In genomic region chr13:73626410-73626744, GRCm38 (mm10) we compare ENCODE assay signal across 8 mouse cellular contexts. TPM values are rescaled to one million over a fixed set of nuclear protein-coding genes. Genes with fewer than 3 reads are reported as not detected.
DNase-seq lines count a peak whose midpoint lies in the region; ATAC-seq and TF ChIP-seq lines count a peak whose summit lies in the region.

No protein-coding gene starts in this region.

- H3K4me1 ChIP-seq in kidney, postnatal 0 days (replicated peaks; ENCODE audit: insufficient read depth, low read length) = peaks cover 7% of the 10 kb centered on the region
- no peaks in the 10 kb centered on the region; the same call in 1 of the 2 replicates for H3K4me1 ChIP-seq in embryonic facial prominence, embryonic 11.5 days (ENCODE audit: control insufficient read depth, insufficient read depth, low read length)
- H3K4me1 ChIP-seq in intestine, embryonic 15.5 days (replicated peaks) = peaks cover 11% of the 10 kb centered on the region

- intact Hi-C loops in gastrocnemius, postnatal 14 days (cut with DNase I; ENCODE audit: low total_unique reads) = no loop called here

- H3K4me2 ChIP-seq in kidney, postnatal 0 days (ENCODE audit: low read length) = peak overlapping the region; percentile 79
- H3K4me2 ChIP-seq in embryonic facial prominence, embryonic 11.5 days (ENCODE audit: low read depth, low read length) = peak overlapping the region; percentile 92
- H3K4me2 ChIP-seq in intestine, embryonic 15.5 days (replicated peaks) = peak overlapping the region; percentile 97
- H3K4me2 ChIP-seq in myocyte (ENCODE audit: low read depth) = peak overlapping the region; percentile 42

- H3ac ChIP-seq in myocyte (ENCODE audit: control insufficient read depth, insufficient read length) = no peak overlapping the region

- TF ChIP-seq POLR2A in myocyte (IDR thresholded peaks at IDR 0.05; ENCODE audit: insufficient read length, low read depth) = no peak

- H3K36me3 ChIP-seq in kidney, postnatal 0 days (ENCODE audit: insufficient read depth, low read length) = 0 out of 2 replicates have a peak, but pooled peaks cover under 1% of the 10 kb centered on the region
- H3K36me3 ChIP-seq in embryonic facial prominence, embryonic 11.5 days (replicated peaks; ENCODE audit: control insufficient read depth, insufficient read depth, low read depth, low read length) = no peaks in the 10 kb centered on the region; the same call in 1 of the 2 replicates
- H3K36me3 ChIP-seq in intestine, embryonic 15.5 days = no peaks in the 10 kb centered on the region
- H3K36me3 ChIP-seq in myocyte (ENCODE audit: control insufficient read depth, insufficient read depth) = no peaks in the 10 kb centered on the region

- no peak for TF ChIP-seq CTCF in kidney, postnatal 0 days (IDR thresholded peaks at IDR 0.05; ENCODE audit: low read depth)

- 53% methylated on average over 6 of the region's 6 CpGs for WGBS in kidney, postnatal 0 days
- WGBS in embryonic facial prominence, embryonic 11.5 days = 42% methylated on average over 6 of the region's 6 CpGs
- 52% methylated on average over 6 of the region's 6 CpGs for WGBS in intestine, embryonic 15.5 days

- no peak overlapping the region for H3K27ac ChIP-seq in kidney, postnatal 0 days
- no peak overlapping the region for H3K27ac ChIP-seq in embryonic facial prominence, embryonic 11.5 days (replicated peaks; ENCODE audit: low read depth, low read length)
- H3K27ac ChIP-seq in intestine, embryonic 15.5 days = no peak overlapping the region

- H3K27me3 ChIP-seq in kidney, postnatal 0 days (ENCODE audit: insufficient read depth, low read length) = no peaks in the 10 kb centered on the region
- no peaks in the 10 kb centered on the region for H3K27me3 ChIP-seq in embryonic facial prominence, embryonic 11.5 days (ENCODE audit: control insufficient read depth, insufficient read depth, low read length)
- no peaks in the 10 kb centered on the region for H3K27me3 ChIP-seq in intestine, embryonic 15.5 days (replicated peaks)
- no peaks in the 10 kb centered on the region for H3K27me3 ChIP-seq in myocyte (ENCODE audit: control insufficient read depth, insufficient read depth, insufficient read length)

- H3K79me2 ChIP-seq in myocyte (ENCODE audit: control insufficient read depth, insufficient read depth) = no peaks in the 10 kb centered on the region

- ATAC-seq in kidney, postnatal 0 days (replicated peaks; ENCODE audit: low FRiP score, low read depth) = no peak
- peak; percentile 46; the same call in 1 of the 2 replicates for ATAC-seq in embryonic facial prominence, embryonic 11.5 days (replicated peaks; ENCODE audit: insufficient number of reproducible peaks, low FRiP score, low TSS enrichment, low read depth)
- no peak for ATAC-seq in intestine, embryonic 15.5 days

- H3K4me3 ChIP-seq in kidney, postnatal 0 days (replicated peaks; ENCODE audit: low read depth, low read length) = peak overlapping the region; percentile 53; the same call in 1 of the 2 replicates
- peak overlapping the region; percentile 59 for H3K4me3 ChIP-seq in embryonic facial prominence, embryonic 11.5 days (ENCODE audit: low read depth, low read length)
- H3K4me3 ChIP-seq in intestine, embryonic 15.5 days (replicated peaks) = peak overlapping the region; percentile 62
- H3K4me3 ChIP-seq in myocyte = no peak overlapping the region

- H3K9me3 ChIP-seq in kidney, postnatal 0 days (replicated peaks; ENCODE audit: low read length) = no peaks in the 10 kb centered on the region
- no peaks in the 10 kb centered on the region for H3K9me3 ChIP-seq in embryonic facial prominence, embryonic 11.5 days (replicated peaks; ENCODE audit: control insufficient read depth, low read length)
- no peaks in the 10 kb centered on the region for H3K9me3 ChIP-seq in intestine, embryonic 15.5 days

- no peak overlapping the region for H3K9ac ChIP-seq in kidney, postnatal 0 days (ENCODE audit: low read depth, low read length)
- H3K9ac ChIP-seq in embryonic facial prominence, embryonic 11.5 days (replicated peaks; ENCODE audit: low read length) = peak overlapping the region; percentile 85
- H3K9ac ChIP-seq in intestine, embryonic 15.5 days = no peak overlapping the region; the same call in 1 of the 2 replicates

- no peak for DNase-seq in kidney, postnatal 0 days (ENCODE audit: low spot score)
- no peak for DNase-seq in kidney, adult 11 months
- no peak for DNase-seq in embryonic facial prominence, embryonic 11.5 days (ENCODE audit: low spot score)
- no peak for DNase-seq in gastrocnemius, postnatal 14 days
- DNase-seq in layer of hippocampus, adult 11-12 months (ENCODE audit: low spot score) = no peak
- no peak for DNase-seq in left cerebral cortex, adult 18-20 months (ENCODE audit: low spot score in 2 of 2)

TF ChIP-seq in myocyte, 11 proteins besides CTCF, POLR2A, EP300 and RAD21:
- TF ChIP-seq REST (IDR thresholded peaks at IDR 0.05; ENCODE audit: insufficient read depth, insufficient read length) (no peak), CEBPB (IDR thresholded peaks at IDR 0.05; ENCODE audit: insufficient read depth, poor library complexity, severe bottlenecking) (no peak), TCF3 (IDR thresholded peaks at IDR 0.05; ENCODE audit: insufficient read length, low read depth) (no peak), MYOG (IDR thresholded peaks at IDR 0.05; ENCODE audit: control insufficient read depth in 1 of 3, insufficient read depth in 1 of 3, insufficient read length in 2 of 3, low read depth in 2 of 3) (no peak), E2F4 (IDR thresholded peaks at IDR 0.05; ENCODE audit: insufficient read depth) (no peak), SRF (IDR thresholded peaks at IDR 0.05; ENCODE audit: control insufficient read depth, insufficient read length, low read depth) (no peak), MAX (IDR thresholded peaks at IDR 0.05; ENCODE audit: low read depth) (no peak), USF1 (IDR thresholded peaks at IDR 0.05; ENCODE audit: low read depth) (no peak), MYOD1 (IDR thresholded peaks at IDR 0.05; ENCODE audit: control insufficient read depth in 1 of 3, insufficient read length in 2 of 3, low read depth in 2 of 3) (no peak), TCF12 (IDR thresholded peaks at IDR 0.05; ENCODE audit: insufficient read depth, poor library complexity, severe bottlenecking) (no peak), POLR2AphosphoS2 (IDR thresholded peaks at IDR 0.05; ENCODE audit: insufficient read length, low read depth) (no peak)

RNA-seq across cellular contexts. Expression of gene Tert, which starts 0.3 kb away (rescaled TPM):
- 2.5 and 2.6 TPM in 2 replicates for polyA plus RNA-seq in kidney, postnatal 0 days (2015; fragmentation: Nextera tagmentation; extraction: Ambion mirVana)
- polyA plus RNA-seq in embryonic facial prominence, embryonic 11.5 days (2014; fragmentation: Nextera tagmentation; extraction: Ambion mirVana) = 3.3 and 3.8 TPM in 2 replicates
- polyA plus RNA-seq in intestine, embryonic 15.5 days (2015; fragmentation: Nextera tagmentation; extraction: Ambion mirVana) = 5.1 and 5.7 TPM in 2 replicates
- 0.13 TPM for polyA plus RNA-seq in myocyte (2012; fragmentation: generic; extraction: Trizol)
- under 1 TPM; 0.14 to 0.18 TPM for total RNA-seq in gastrocnemius, postnatal 14 days (2021)
- 1 to 10 TPM; 2.6 to 3.0 TPM for total RNA-seq in left cerebral cortex, adult 18-20 months (2021)

RNA-seq across cellular contexts. Expression of gene Clptm1l, which starts 22.6 kb away (rescaled TPM):
- polyA plus RNA-seq in kidney, postnatal 0 days (2015; fragmentation: Nextera tagmentation; extraction: Ambion mirVana) = 123 and 129 TPM in 2 replicates
- polyA plus RNA-seq in embryonic facial prominence, embryonic 11.5 days (2014; fragmentation: Nextera tagmentation; extraction: Ambion mirVana) = 110 and 124 TPM in 2 replicates
- polyA plus RNA-seq in intestine, embryonic 15.5 days (2015; fragmentation: Nextera tagmentation; extraction: Ambion mirVana) = 137 and 164 TPM in 2 replicates
- polyA plus RNA-seq in myocyte (2012; fragmentation: generic; extraction: Trizol) = 147 TPM
- 10 to 100 TPM; 39.5 to 50.3 TPM for total RNA-seq in gastrocnemius, postnatal 14 days (2021)
- 100 to 1,000 TPM; 109 to 128 TPM for total RNA-seq in left cerebral cortex, adult 18-20 months (2021)

RNA-seq across cellular contexts. Expression of gene Slc6a18, which starts 51.4 kb away (rescaled TPM):
- polyA plus RNA-seq in kidney, postnatal 0 days (2015; fragmentation: Nextera tagmentation; extraction: Ambion mirVana) = 75.5 and 76.6 TPM in 2 replicates
- not detected in 2 replicates for polyA plus RNA-seq in embryonic facial prominence, embryonic 11.5 days (2014; fragmentation: Nextera tagmentation; extraction: Ambion mirVana)
- polyA plus RNA-seq in intestine, embryonic 15.5 days (2015; fragmentation: Nextera tagmentation; extraction: Ambion mirVana) = not detected in 2 replicates
- not detected for polyA plus RNA-seq in myocyte (2012; fragmentation: generic; extraction: Trizol)
- under 1 TPM; 0.16 to 0.62 TPM for total RNA-seq in gastrocnemius, postnatal 14 days (2021)
- total RNA-seq in left cerebral cortex, adult 18-20 months (2021) = not detected

Comparison
In these comparisons a context has a peak if more than half of its experiments do, and no peak if none do; other contexts are left out.
1. H3K4me2 ChIP-seq: peak in every context shown above with its lines; median percentile 97 in intestine, embryonic 15.5 days; 92 in embryonic facial prominence, embryonic 11.5 days; 79 in kidney, postnatal 0 days; 42 in myocyte.
2. RNA of gene Slc6a18, which starts 51.4 kb away (polyA plus RNA-seq): 75.5 to 76.6 TPM in kidney, postnatal 0 days; not detected in embryonic facial prominence, embryonic 11.5 days, not detected in intestine, embryonic 15.5 days and not detected in myocyte (single experiment); every median in the first group is over 10 times any median in the second.